Mouse (Mus musculus) right cerebral cortex, postnatal 36 days (tissue): Measurements from ENCODE around the gene Ppip5k2.

Experiments
- DNase-seq, 2 experiments: peaks; one replicate each; pipeline ENCODE4 v3.0.0; 2022; ENCODE audit warnings: low spot score in 2 of 2, mixed read lengths in 1 of 2

Ppip5k2 gene

DNA sequence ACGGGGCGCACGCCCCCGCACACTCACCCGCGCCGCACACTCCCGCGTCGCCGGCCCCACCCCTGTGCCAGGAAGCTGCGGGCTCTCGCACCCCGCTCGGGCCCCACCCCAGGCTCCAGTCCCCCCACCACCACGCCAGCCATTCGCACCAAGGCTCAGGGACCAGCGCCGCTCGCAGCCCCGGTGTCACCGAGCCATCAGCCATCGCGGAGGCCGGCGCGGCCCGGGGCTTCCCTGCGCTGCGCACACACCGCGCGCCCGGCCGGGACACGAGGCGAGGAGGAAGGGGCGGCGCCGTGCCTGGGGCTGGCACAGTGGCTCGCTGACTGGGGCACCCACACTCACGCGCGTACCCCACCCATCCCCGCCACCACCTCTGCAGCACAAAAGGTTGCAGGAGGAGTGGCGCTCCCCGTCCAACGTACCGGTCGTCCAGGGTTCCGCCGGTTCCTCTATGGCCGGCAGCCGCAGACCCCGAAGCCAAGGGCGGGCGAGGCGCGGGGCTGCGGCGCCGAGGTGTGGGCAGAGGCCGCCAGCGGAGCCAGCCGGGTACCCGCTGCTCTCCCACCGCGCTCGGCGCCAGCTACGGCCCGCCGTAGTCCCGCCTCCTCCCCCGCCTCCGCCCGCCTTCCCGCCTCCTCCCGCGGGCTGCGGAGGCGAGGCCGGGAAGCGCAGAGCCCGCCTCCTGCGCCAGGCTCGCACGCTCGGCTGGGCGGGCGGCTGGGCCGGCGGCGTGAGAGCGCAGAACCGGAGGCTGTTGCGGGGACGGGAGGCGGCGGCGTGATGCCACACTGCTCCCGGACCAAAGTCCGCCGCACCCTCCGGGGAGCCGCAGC is 108.6 kb downstream of the Ppip5k2 start, which contains the start of gene D1Ertd622e:
D1Ertd622e (minus strand) TSS at position 669 of the 836 bp plus-strand sequence.
- DNase-seq: peak; percentile 74 to 76

DNA sequence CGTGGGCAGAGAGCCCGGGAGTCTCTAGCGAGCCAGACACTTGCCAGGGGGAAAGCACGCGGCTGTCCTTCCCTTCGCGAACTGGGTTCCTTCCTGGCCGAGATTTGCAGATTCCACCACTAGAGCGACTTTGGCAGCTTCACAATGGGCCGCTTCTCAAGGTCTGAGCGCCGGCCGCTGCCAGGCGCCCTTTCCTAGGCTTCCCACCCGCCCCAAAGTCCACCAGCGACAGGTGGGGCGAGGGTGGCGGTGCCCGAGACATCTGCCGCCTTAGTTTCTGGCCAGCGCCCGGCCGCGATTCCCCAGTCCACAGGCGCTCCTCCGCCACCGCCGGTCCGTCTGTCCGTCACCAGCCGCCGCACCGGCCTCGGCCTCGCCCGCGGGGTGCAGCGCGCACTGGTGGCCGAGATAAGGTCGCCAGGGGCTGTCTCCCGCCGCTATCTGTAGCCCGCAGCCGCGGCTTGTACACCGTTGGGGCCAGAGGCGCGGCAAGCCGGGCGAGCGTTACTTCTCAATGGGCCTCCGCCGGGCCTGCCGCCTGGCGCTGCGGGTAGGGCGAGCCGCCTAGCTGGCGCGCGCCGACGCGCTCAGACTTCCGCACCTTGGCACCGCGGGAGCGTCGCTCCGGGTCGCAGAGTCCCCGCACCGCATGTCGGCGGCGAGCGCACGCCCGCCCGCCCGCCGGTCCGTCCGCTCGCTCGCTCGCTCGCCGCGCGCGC is 109.4 kb downstream of the Ppip5k2 start:
- DNase-seq: peak; percentile 71 to 76

DNA sequence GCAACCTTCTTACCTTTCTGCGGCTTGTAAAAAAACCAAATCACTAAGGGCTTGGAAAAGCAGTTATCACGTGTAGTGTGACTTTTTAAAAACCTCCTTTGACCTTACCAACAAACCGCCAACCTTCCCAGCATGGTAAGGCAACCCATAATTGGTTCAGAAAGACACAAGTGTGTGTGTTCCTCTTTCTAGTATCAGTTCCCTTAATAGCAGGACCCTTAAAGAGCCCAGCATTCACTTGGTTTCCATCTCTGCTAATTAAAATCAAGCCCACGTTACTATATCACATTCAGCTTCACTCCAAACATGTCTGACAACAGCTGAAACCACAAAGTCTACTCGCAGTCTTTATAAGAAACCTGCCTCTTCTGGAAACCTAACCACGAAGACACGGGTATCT is 110.8 kb downstream of the Ppip5k2 start:
- no peak for DNase-seq

DNA sequence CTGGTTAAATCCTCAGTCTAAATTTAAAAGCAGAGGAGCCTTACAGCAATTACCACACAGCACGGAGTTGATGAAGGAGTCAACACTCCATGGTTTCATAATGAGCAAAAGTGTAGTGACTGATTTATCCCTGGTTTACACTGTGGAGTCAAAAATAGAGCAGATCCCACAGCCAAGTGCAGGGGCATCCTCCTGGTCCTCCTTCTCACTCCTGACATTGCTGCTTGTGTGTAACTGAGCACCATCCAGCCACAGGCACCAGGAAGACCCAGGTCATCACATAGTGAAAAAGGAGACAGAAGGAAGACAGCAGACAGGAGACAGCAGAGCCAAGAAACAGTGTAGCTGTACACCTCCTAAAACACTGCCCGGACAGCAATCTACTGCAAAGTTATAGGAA is 112.4 kb downstream of the Ppip5k2 start:
- DNase-seq: no peak

DNA sequence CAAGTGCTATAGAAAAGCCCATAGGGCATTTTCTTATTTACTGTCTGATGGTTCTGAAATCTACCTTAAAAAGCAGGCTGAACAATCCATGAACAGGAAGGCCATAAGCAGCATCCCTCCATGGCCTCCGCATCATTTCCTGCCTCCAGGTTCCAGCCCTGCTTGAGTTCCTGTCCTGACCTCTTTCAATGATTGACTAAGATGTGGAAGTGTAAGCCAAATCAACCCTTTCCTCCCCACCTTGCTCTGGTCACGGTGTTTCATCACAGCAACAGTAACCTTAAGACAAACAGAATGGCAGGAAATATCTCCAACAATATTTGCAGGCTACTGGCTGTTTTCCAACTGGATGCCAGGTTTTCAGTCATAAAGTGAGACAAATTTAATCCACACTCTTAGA is 113.0 kb downstream of the Ppip5k2 start:
- no peak for DNase-seq
